Mouse (Mus musculus) heart, adult 2 months (tissue): Measurements from ENCODE around the gene Foxo6. TPM values are rescaled to one million over a fixed set of nuclear protein-coding genes. Genes with fewer than 3 reads are reported as not detected.

Experiments
- DNase-seq, 2 experiments: peaks; one replicate each; pipeline ENCODE4 v3.0.0; 2021
- H3K27ac ChIP-seq: fragments of 200-600 bp; 2 replicates; pipeline ENCODE4 v1.8.1; 2022
- H3K27me3 ChIP-seq: fragments of 200-500 bp; 2 replicates; pipeline ENCODE4 v1.6.1; 2012; ENCODE audit warnings: mild to moderate bottlenecking, low read length, inconsistent platforms, mixed read lengths; ENCODE audit not compliant: control insufficient read depth, insufficient read depth
- H3K36me3 ChIP-seq: fragments of 200-500 bp; 2 replicates; pipeline ENCODE4 v1.6.1; 2012; ENCODE audit warnings: low read length, inconsistent platforms; ENCODE audit not compliant: control insufficient read depth, insufficient read depth
- H3K4me1 ChIP-seq: fragments of 200-500 bp; 2 replicates; pipeline ENCODE4 v1.6.1; 2011; ENCODE audit warnings: low read length; ENCODE audit not compliant: control insufficient read depth, insufficient read depth
- H3K4me3 ChIP-seq: fragments of 200-600 bp; 2 replicates; pipeline ENCODE4 v1.8.1; 2022
- H3K79me2 ChIP-seq: fragments of 200-500 bp; replicated peaks from 2 replicates; pipeline ENCODE4 v1.6.1; 2012; ENCODE audit warnings: mild to moderate bottlenecking, inconsistent platforms, low read length, moderate library complexity, mixed read lengths; ENCODE audit not compliant: control insufficient read depth, insufficient read depth
- H3K9ac ChIP-seq: fragments of 200-500 bp; 2 replicates; pipeline ENCODE4 v1.6.1; 2012; ENCODE audit warnings: low read depth, mild to moderate bottlenecking, control low read depth, inconsistent platforms, low read length, mixed read lengths
- CTCF ChIP-seq: fragments of 200-600 bp; IDR thresholded peaks from 2 replicates; pipeline ENCODE4 v1.8.1; 2022; ENCODE audit warnings: antibody characterized with exemption, mild to moderate bottlenecking, moderate library complexity
- EP300 ChIP-seq: fragments of 200-500 bp; IDR thresholded peaks from 2 replicates; pipeline ENCODE4 v1.6.1; 2011; ENCODE audit warnings: low read depth, low read length, control low read depth; ENCODE audit not compliant: insufficient read depth
- POLR2A ChIP-seq: fragments of 200-500 bp; IDR thresholded peaks from 2 replicates; pipeline ENCODE4 v1.6.1; 2011; ENCODE audit warnings: mild to moderate bottlenecking, low read depth, low read length, control low read depth; ENCODE audit not compliant: insufficient read depth
- WGBS: fragments of 180-500 bp; shearing (Covaris S2); methylation state at CpG from one replicate; pipeline ENCODE4 v1.1.7; 2018; 5-methylcytosine and 5-hydroxymethylcytosine counted together
- intact Hi-C: fragments of 180-260 bp; cut with DNase I; formaldehyde crosslinking; loops from one replicate; pipeline ENCODE4 v1.15.1; 2025
- polyA plus RNA-seq: library from polyadenylated mRNA; depleted of rRNA; stranded (reverse); fragments of >200 nt; gene quantifications from 2 replicates; pipeline ENCODE4 v1.2.3, GENCODE M21; 2012
- total RNA-seq, 2 experiments: library from RNA; stranded (reverse); gene quantifications; 2 replicates each; pipeline ENCODE4 v1.2.3; 2021

The Foxo6 gene
- total and polyA plus RNA-seq, 3 experiments: 3.3 to 5.5 (median 5.4) TPM

DNA sequence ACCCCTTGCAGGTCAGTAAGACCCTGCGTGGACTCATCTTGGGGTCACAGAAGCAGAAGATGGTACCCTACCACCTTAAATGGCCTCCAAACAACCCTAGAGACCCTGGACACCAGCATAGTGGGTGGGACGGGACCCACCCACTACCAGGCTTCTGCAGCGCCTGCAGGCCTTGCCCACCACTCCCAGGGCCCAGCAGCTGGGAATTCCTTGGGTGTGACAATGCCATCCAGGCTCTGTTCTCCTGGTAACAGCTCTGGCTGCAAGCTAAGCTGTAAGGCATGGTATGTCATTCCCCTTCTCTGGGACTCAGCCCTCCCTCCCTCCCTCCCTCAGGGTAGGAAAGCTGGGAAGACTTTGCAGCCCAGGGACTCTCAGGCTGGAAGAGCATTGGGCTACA is 58.5 kb downstream of the Foxo6 start:
- H3K4me3 ChIP-seq: no peak overlapping the region
- intact Hi-C loops: no loop called here
- no peak for DNase-seq
- no peak overlapping the region for H3K27ac ChIP-seq
- H3K27me3 ChIP-seq: no peaks in the 10 kb centered on the region
- H3K79me2 ChIP-seq: no peaks in the 10 kb centered on the region
- TF ChIP-seq CTCF (no peak), POLR2A (no peak), EP300 (no peak)
- H3K9ac ChIP-seq: no peak overlapping the region
- H3K4me1 ChIP-seq: peaks cover 4% of the 10 kb centered on the region; the same call in 1 of the 2 replicates
- H3K36me3 ChIP-seq: no peaks in the 10 kb centered on the region
- 96% methylated on average over 3 of the region's 3 CpGs for WGBS

DNA sequence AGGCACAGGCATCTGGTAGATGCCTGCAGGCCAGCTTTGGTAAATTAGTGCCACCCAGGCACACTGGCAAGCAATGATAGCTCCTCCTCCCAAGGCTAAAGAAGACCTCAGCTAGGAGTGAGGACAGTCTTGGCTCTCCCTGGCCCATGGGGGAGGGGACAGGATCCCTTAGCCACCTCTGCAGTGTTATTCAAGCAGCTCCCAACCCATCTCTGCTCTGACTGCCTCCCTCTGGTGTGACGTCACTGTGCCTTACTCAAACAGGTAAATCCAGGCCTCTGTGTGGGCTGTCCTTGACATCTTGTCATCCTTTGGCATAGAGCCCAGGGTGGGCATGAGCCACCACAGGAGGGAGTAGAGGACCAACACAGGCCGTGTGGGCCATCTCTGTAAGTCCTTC is 59.9 kb downstream of the Foxo6 start:
- Histone ChIP-seq H3K27me3 (no peaks in the 10 kb centered on the region), H3K4me1 (peaks cover 4% of the 10 kb centered on the region; the same call in 1 of the 2 replicates), H3K27ac (no peak overlapping the region), H3K79me2 (no peaks in the 10 kb centered on the region), H3K36me3 (no peaks in the 10 kb centered on the region), H3K4me3 (no peak overlapping the region), H3K9ac (no peak overlapping the region)
- intact Hi-C loops: no loop called here
- no peak for DNase-seq
- TF ChIP-seq POLR2A: no peak
- no peak for TF ChIP-seq EP300
- no peak for TF ChIP-seq CTCF
- 82% methylated on average over 2 of the region's 2 CpGs for WGBS

DNA sequence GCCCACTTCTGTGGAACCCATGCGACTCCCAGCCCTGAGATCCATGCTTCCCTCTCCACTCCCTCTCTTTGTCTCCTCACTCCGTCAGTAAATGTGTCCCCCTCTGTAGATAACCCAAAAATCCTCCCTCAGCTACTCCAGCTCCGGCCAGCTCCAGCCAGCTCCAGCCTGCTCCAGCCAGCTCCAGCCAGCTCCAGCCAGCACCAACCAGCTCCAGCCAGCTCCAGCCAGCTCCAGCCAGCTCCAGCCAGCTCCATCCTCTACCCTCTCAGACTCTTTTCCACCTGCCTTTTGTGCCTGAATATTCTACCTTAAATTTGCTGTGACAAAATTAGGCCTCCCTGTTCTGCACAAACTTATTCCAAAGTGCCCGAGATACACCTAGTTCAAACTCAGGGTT is 60.5 kb downstream of the Foxo6 start:
- WGBS: 59% methylated on average over 4 of the region's 4 CpGs
- Histone ChIP-seq H3K27me3 (no peaks in the 10 kb centered on the region), H3K79me2 (no peaks in the 10 kb centered on the region), H3K4me1 (peaks cover 4% of the 10 kb centered on the region; the same call in 1 of the 2 replicates), H3K36me3 (no peaks in the 10 kb centered on the region), H3K4me3 (no peak overlapping the region), H3K27ac (no peak overlapping the region), H3K9ac (no peak overlapping the region)
- TF ChIP-seq POLR2A: no peak
- TF ChIP-seq CTCF: no peak
- no peak for TF ChIP-seq EP300
- no peak for DNase-seq
- intact Hi-C loops: no loop called here

DNA sequence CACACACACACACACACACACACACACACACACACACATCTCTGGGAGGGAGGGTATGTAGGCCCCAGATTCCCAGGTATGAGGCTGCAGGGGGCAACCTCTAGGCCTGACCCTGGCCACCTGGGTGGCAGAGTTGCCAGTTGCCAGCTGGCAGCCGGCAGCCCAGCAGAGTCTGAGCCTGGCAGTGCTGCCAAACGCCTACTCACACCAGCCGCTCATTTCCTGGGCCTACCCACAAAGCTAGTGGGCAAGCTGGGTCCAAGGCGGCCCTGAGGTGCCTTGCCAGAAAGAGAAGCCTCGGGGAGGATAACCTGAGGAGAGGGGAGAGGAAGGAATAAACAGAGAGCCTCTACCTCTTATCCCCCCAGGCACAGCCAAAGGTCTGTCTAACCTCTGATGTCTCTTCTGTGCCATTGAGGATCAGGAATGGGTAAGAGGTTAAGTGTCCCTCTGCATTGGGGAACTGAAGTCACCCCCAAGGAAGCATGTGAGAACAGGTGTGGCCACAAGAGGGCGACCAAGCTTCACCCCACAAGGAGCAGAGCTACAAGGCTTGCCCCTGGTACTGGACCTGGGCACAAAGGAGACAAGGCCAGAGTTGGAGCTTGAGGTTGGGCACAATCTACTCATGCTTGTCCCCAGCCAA is 61.9 kb downstream of the Foxo6 start:
- Histone ChIP-seq H3K4me1 (peaks cover 4% of the 10 kb centered on the region; the same call in 1 of the 2 replicates), H3K4me3 (no peak overlapping the region), H3K36me3 (no peaks in the 10 kb centered on the region), H3K27me3 (no peaks in the 10 kb centered on the region), H3K79me2 (no peaks in the 10 kb centered on the region), H3K27ac (no peak overlapping the region), H3K9ac (no peak overlapping the region)
- intact Hi-C loops: loop anchor here (1.0 to 2.0 kb wide), 3 partner anchors 98 to 156 kb away; no protein-coding TSS in a partner anchor
- DNase-seq: peak; percentile 68 to 79
- TF ChIP-seq EP300 (peak; percentile 70), CTCF (peak; percentile 96), POLR2A (no peak)
- 40% methylated on average over 6 of the region's 6 CpGs for WGBS

DNA sequence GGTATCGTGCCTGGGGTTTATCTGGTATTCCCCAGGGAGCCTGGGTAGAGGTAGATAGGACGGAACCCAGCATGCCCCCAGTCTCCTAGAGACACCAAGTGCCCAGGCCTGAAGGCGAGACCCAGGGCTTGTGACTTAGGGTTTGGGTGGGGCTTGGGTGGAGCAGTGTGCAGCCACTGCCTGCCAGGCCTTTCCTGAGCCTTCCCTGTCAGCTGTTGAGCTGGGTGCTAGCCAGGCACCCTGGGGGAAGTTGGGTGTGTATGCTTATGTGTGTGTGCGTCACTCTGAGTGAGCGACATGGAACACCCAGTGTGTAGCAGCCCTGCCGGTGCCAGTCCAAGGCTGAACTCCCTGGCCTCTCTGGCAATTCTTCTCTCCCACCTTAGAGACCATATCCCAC is 63.3 kb downstream of the Foxo6 start:
- no peaks in the 10 kb centered on the region for H3K27me3 ChIP-seq
- no peaks in the 10 kb centered on the region for H3K36me3 ChIP-seq
- H3K9ac ChIP-seq: no peak overlapping the region
- H3K4me3 ChIP-seq: no peak overlapping the region
- TF ChIP-seq POLR2A: no peak
- TF ChIP-seq EP300: no peak
- no peak overlapping the region for H3K27ac ChIP-seq
- H3K79me2 ChIP-seq: no peaks in the 10 kb centered on the region
- H3K4me1 ChIP-seq: no peaks in the 10 kb centered on the region
- peak; percentile 44 to 57 for DNase-seq
- 50% methylated on average over 6 of the region's 6 CpGs for WGBS
- intact Hi-C loops: loop anchor here (2.0 kb wide), 1 partner anchor 157 kb away; no protein-coding TSS in a partner anchor

GRCm38 (mm10) chr4:120223108-120223745 is 63.9 kb downstream of the Foxo6 start:
- no peak for DNase-seq
- intact Hi-C loops: no loop called here
- Histone ChIP-seq H3K27ac (no peak overlapping the region), H3K79me2 (no peaks in the 10 kb centered on the region), H3K4me1 (no peaks in the 10 kb centered on the region), H3K27me3 (no peaks in the 10 kb centered on the region), H3K9ac (no peak overlapping the region), H3K36me3 (no peaks in the 10 kb centered on the region), H3K4me3 (no peak overlapping the region)
- TF ChIP-seq CTCF: no peak
- TF ChIP-seq POLR2A: no peak
- no peak for TF ChIP-seq EP300
- WGBS: 71% methylated on average over 7 of the region's 7 CpGs
